Mouse (Mus musculus) adrenal gland, postnatal 14 days (tissue): Measurements from ENCODE around the gene Cdadc1. TPM values are rescaled to one million over a fixed set of nuclear protein-coding genes. Genes with fewer than 3 reads are reported as not detected.

Experiments used
- DNase-seq: peaks from one replicate; pipeline ENCODE4 v3.0.0; 2021; ENCODE audit warnings: mixed read lengths
- total RNA-seq: library from RNA; stranded (reverse); gene quantifications from 2 replicates; pipeline ENCODE4 v1.2.3, GENCODE M21; 2021

Cdadc1 gene
- total RNA-seq, 1 experiment from 2014 or later: 70.4 TPM

- no peak for DNase-seq
Observed at GRCm38 (mm10) chr14:59546162-59546880, 51.4 kb downstream of the Cdadc1 start.

GRCm38 (mm10) chr14:59543956-59544355 lies 53.8 kb downstream of the Cdadc1 start:
- DNase-seq: no peak

- no peak for DNase-seq
Observed at GRCm38 (mm10) chr14:59543158-59543826, 54.5 kb downstream of the Cdadc1 start.

GRCm38 (mm10) chr14:59540761-59541160 lies 57.0 kb downstream of the Cdadc1 start:
- peak; percentile 67 for DNase-seq

- no peak for DNase-seq
Observed at GRCm38 (mm10) chr14:59540230-59540629, 57.5 kb downstream of the Cdadc1 start.

GRCm38 (mm10) chr14:59537829-59538432 lies 59.8 kb downstream of the Cdadc1 start:
- DNase-seq: no peak

GRCm38 (mm10) chr14:59533908-59534307 lies 63.9 kb downstream of the Cdadc1 start:
- no peak for DNase-seq

GRCm38 (mm10) chr14:59532986-59533385 lies 64.8 kb downstream of the Cdadc1 start:
- DNase-seq: no peak

GRCm38 (mm10) chr14:59530801-59531200 lies 67.0 kb downstream of the Cdadc1 start:
- no peak for DNase-seq

GRCm38 (mm10) chr14:59525843-59526242 lies 71.9 kb downstream of the Cdadc1 start:
- DNase-seq: no peak

GRCm38 (mm10) chr14:59513922-59514444 lies 83.8 kb downstream of the Cdadc1 start:
- no peak for DNase-seq

Other genes starting within 250 kb of the Cdadc1 start
- gene Phf11d, start 232.5 kb downstream of the Cdadc1 start, total RNA-seq: 4.1 and 6.5 TPM in 2 replicates
- 0.96 and 1.3 TPM in 2 replicates for gene Phf11c, start 202.6 kb downstream of the Cdadc1 start, total RNA-seq
- 9.2 and 12.7 TPM in 2 replicates for gene Setdb2, start 157.1 kb downstream of the Cdadc1 start, total RNA-seq
- 34.5 and 42.0 TPM in 2 replicates for gene Cab39l, start 157.0 kb downstream of the Cdadc1 start, total RNA-seq
- gene Shisa2, start 27.3 kb upstream of the Cdadc1 start, total RNA-seq: 2.4 and 2.8 TPM in 2 replicates